Mouse (Mus musculus): ENCODE data around the gene Abhd14a.
A peak's percentile ranks its signal among the peaks of the same experiment; 100 is the strongest.
"Not testable (repeated sequence)": the region's sequence is repeated elsewhere in the genome, so short reads cannot be mapped to it uniquely, and the experiment has no call there.

The Abhd14a gene

GRCm38 (mm10) chr9:106447348-106447747 lies at the start of gene Abhd14a, which contains the start of gene Abhd14b:
Gene Abhd14a (minus strand): TSS chr9:106447678.
Gene Abhd14b (plus strand): TSS chr9:106447459.
- peak; percentile 94 for DNase-seq

DNA sequence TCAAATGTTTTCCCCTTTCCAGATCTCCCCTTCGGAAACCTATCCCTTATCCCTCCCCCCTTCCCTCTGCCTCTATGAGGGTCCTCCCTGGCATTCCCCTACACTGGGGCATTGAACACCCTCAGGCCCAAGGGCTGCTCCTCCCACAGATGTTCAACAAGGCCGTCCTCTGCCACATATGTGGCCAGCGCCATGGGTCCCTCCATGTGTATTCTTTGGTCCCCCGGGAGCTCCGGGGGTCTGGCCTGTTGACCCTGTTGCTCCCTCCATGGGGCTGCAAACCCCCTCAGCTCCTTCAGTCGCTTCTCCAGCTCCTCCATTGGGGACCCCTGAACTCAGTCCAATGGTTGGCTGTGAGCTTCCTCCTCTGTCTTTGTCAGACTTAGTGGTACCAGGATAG lies 40.1 kb upstream of the Abhd14a start:
- not testable (repeated sequence) for DNase-seq

DNA sequence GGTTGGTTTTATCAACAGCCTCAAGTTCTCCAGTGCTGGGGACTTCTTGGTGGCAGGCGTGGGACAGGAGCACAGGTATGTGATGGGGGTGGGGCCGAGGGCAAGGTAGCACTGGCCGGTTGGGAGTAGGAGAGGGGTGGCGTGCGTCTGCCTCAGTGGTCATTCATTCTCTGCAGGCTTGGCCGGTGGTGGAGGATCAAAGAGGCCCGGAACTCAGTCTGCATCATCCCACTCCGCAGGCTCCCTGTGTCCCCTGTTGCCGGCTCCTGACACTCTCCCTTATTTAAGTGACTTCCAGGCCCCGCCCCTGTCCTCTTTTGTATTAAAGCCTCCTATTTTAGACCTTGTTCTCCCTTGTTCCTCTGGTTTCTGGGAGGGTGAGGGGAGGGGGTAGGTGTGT lies 37.6 kb upstream of the Abhd14a start:
- no peak for DNase-seq

- no peak for DNase-seq
Measured at GRCm38 (mm10) chr9:106483606-106484005, 36.1 kb upstream of the Abhd14a start.

GRCm38 (mm10) chr9:106483136-106483535 lies 35.7 kb upstream of the Abhd14a start:
- DNase-seq = no peak

DNA sequence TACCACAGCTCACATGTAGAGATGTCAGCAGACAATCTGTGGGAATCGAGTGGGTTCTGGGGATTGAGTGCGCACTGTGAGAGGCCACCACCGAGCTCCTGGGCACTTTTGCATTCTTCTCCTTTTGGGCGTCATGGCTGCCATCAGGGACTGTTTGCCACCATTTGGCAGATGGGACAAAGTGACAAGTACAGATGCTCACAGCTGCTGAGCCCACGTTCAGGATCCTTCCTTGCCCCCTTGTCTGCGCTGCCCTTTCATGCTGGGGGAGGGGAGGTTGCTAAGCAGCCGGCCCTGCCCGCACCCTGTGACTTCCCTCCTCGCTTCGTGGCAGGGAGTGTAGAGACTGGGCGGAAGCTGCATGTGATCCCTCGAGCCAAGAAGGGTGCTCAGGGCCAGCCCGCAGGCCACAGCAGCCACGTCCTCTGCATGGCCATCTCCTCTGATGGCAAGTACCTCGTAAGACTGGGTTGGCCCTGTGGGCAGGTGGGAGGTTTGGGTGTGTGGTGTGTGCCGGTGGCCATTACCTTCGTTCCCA lies 35.2 kb upstream of the Abhd14a start:
- DNase-seq = no peak

GRCm38 (mm10) chr9:106481676-106482075 lies 34.2 kb upstream of the Abhd14a start:
- no peak for DNase-seq

DNA sequence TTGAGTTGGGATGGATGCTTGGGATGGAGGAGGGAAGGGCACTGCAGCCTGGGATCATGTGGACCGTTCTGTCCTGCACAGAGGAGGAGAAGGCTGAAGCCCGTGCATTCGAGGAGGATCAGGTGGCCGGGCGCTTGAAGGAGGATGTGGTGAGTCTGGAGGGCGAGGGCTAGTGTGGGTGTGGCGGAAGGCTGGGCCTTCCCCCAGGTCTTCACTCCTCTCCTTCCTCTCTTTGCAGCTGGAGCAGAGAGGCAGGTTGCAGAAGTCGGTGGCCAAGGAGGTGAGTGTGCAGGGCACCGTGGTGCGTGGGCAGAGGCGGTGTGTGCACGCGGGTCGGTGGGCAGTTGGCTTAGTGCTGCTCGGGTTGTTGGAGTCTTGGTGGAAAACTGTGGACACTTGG lies 33.6 kb upstream of the Abhd14a start:
- DNase-seq = no peak

GRCm38 (mm10) chr9:106480541-106480940 lies 33.1 kb upstream of the Abhd14a start:
- no peak for DNase-seq

- peak; percentile 7 for DNase-seq
Measured at GRCm38 (mm10) chr9:106478101-106478500, 30.6 kb upstream of the Abhd14a start.

DNA sequence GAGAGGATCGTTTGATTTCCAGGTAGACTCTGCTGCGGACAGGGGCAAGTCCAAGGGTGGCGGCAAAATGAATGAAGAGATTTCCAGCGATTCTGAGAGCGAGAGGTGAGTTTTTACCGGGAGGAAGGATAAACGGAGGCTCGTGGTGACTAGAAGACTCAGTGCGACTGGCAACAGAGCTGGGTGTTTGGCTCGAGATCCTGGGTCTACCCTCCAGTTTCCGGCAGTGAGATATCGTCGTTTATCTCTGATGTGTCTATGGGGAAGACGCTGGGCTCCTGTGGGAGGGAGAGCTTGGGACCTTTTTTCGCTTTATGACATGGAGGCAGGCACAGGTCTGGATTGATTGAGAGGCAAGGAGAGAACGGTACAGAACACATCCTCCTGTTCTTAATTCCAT lies 30.2 kb upstream of the Abhd14a start:
- DNase-seq = no peak

GRCm38 (mm10) chr9:106476924-106477484 lies 29.5 kb upstream of the Abhd14a start, which contains the start of gene Parp3:
Gene Parp3 (minus strand): TSS chr9:106476949.
- DNase-seq = peak; percentile 99

- peak; percentile 52 for DNase-seq
Measured at GRCm38 (mm10) chr9:106476002-106476923, 28.8 kb upstream of the Abhd14a start.

- DNase-seq = no peak
Measured at GRCm38 (mm10) chr9:106475663-106476001, 28.2 kb upstream of the Abhd14a start, which contains the start of gene Rrp9. Gene Rrp9 (plus strand): TSS chr9:106475963.

GRCm38 (mm10) chr9:106475046-106475445 lies 27.6 kb upstream of the Abhd14a start:
- DNase-seq = peak; percentile 40

DNA sequence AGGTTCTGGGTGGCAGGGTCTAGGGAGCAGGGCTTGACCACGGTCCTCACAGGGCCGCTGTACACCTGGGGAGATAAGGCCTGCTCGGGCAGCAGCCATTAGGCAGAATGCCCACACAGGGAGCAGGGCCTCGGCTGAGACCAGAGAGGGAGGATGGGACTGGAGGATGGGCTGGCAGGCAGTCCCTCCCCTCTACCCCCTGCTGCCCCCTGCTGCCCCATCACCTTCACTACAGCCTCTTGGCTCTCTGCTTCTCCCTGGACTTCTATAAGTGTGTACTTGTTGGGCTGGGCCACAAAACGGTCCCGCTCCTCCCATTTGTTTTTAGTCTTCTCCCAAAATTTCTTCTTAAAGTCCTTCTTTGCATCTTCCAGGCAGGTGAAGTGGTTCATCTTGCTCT lies 27.0 kb upstream of the Abhd14a start:
- peak; percentile 79 for DNase-seq

DNA sequence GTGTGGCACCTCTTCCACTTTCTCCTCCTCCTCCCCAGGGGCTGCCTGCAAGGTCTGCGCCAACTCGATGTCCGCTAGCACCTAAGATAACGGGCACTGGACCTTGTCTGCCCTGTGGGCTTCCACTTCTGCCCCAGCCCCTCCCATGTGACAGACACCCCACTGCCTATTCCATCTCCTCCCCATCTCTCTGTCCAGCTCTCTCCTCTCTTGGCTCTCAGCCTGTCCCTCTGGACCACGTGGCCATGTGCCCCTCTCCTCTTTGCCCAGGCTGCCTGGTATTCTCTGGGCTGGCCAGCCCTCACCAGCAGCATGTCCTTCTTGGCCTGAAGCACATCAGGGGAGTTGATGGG lies 26.3 kb upstream of the Abhd14a start:
- peak; percentile 38 for DNase-seq

GRCm38 (mm10) chr9:106473081-106473752 lies 25.7 kb upstream of the Abhd14a start:
- DNase-seq = peak; percentile 39

DNA sequence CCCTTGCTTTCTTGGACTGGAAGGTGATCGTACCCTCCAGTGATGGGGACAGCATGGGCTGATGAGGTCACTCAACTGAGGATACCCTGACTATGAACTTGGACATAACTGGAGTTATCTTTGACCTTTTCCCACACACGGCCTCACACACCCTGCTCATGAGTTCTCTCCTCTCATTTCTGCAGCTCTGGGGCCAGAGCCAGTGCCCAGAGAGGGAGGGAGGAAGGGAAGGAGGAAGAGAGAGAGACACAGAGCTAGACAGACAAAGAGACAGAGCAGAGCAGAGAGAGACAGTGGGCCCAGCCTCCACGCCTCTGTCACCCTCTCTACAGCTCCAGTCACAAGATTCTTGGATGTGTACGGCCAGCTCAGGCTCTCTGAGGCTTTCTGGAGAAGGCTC lies 24.8 kb upstream of the Abhd14a start:
- peak; percentile 29 for DNase-seq

GRCm38 (mm10) chr9:106471892-106472291 lies 24.4 kb upstream of the Abhd14a start:
- peak; percentile 28 for DNase-seq

DNA sequence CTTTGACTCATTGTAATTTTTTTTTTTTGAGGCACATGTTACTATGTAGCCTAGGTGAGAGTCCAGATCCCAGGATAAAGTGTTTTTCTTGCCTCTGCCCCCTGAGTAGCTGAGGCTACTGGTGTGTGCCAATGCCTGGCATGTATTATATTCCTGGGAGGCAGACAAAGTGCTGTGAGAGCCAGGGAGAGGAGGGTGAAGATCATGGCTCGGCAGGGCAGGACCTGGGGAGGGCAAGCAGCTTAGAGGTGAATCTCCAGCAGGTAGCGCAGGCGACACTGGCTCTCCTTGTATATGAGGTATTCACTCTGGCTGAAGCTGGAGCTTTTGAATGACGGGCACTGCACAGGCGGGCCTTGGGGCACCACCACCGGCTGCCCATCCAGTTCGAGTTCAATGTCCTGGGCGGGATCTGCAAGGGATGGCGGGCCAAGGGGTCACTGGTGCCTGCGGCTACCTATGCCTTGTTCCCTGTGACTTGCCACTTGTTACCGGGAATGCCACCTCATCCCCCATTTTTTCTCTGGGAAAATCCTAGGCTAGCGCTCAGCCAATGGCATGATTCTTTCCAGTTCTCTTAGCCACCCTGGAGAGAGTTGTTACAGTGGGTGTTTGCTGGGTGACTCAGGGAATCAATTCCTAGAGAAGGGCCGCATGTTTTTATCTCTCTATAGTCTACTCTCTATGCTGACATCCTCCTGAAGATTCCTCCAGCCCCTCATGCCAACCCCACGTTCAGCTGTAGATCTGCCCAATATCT lies 23.7 kb upstream of the Abhd14a start:
- peak; percentile 19 for DNase-seq

DNA sequence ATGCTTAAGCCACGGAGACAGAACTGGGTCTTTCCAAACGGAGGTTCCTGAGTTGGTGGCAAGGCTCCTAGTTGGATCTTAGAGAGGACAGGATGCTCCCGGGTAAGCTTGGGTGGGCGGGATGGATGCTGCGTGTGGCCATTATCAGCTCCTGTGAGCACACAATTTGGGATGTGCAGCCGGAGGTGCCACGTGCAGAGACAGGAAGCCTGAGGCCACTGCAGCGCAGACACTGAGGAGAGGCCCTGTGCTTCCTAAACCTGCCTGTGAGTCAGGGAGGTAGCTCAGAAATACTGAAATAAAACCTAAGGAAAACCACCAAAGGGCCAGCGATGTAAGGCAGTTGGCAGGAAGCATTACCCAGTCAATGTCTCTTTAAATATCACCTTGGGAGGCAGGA lies 22.3 kb upstream of the Abhd14a start:
- DNase-seq = peak; percentile 3

DNA sequence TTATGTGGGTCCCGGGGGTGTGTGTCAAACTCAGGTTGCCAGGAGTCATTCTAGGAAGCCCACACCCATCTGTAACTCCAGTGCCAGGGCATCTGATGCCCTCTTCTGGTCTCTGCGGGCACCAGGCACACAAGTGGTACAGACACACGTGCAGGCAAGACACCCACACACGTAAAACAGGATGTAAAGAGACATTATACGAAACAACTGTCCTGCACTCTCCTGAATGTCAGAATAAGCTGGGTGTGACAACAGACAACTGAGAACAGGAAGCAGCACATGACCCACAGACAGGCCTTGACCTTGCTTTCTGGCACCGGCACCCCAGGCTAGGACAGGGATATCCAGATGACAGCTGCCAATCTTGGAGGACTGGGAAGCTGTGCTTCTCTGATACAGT lies 21.8 kb upstream of the Abhd14a start:
- peak; percentile 25 for DNase-seq

Data from cerebellum, adult 8-10 months (tissue).